Mouse (Mus musculus) small intestine, adult 2 months (tissue): ENCODE data around the gene Nfatc2ip. TPM values are rescaled to one million over a fixed set of nuclear protein-coding genes. Genes with fewer than 3 reads are reported as not detected.
"Not testable (repeated sequence)": the region's sequence is repeated elsewhere in the genome, so short reads cannot be mapped to it uniquely, and the experiment has no call there.

ENCODE experiments used
- H3K27ac ChIP-seq: fragments of 200-500 bp; 2 replicates; pipeline ENCODE4 v1.5.1; 2012; ENCODE audit warnings: low read depth, low read length, control low read depth, inconsistent platforms; ENCODE audit not compliant: insufficient read depth
- H3K27me3 ChIP-seq: fragments of 200-500 bp; 2 replicates; pipeline ENCODE4 v1.6.1; 2012; ENCODE audit warnings: mild to moderate bottlenecking, moderate library complexity, low read length, inconsistent platforms; ENCODE audit not compliant: control insufficient read depth, insufficient read depth
- H3K36me3 ChIP-seq: fragments of 200-500 bp; 2 replicates; pipeline ENCODE4 v1.6.1; 2012; ENCODE audit warnings: mild to moderate bottlenecking, low read length, control low read depth, inconsistent platforms; ENCODE audit not compliant: control insufficient read depth, insufficient read depth
- H3K4me1 ChIP-seq: fragments of 200-500 bp; 2 replicates; pipeline ENCODE4 v1.6.1; 2012; ENCODE audit warnings: low read length, inconsistent platforms, mixed read lengths; ENCODE audit not compliant: control insufficient read depth, insufficient read depth, insufficient read length
- H3K4me3 ChIP-seq: fragments of 200-500 bp; 2 replicates; pipeline ENCODE4 v1.5.1; 2012; ENCODE audit warnings: low read depth, mild to moderate bottlenecking, control low read depth, inconsistent platforms, low read length, moderate library complexity
- CTCF ChIP-seq: fragments of 200-500 bp; IDR thresholded peaks from 2 replicates; pipeline ENCODE4 v1.5.1; 2012; ENCODE audit warnings: low read depth, mild to moderate bottlenecking, control low read depth, inconsistent platforms, low read length, moderate library complexity, mixed read lengths; ENCODE audit not compliant: insufficient replicate concordance, insufficient read length; ENCODE audit errors: extremely low read depth
- POLR2A ChIP-seq: fragments of 200-500 bp; IDR thresholded peaks from 2 replicates; pipeline ENCODE4 v1.6.1; 2012; ENCODE audit warnings: low read depth, mild to moderate bottlenecking, control low read depth, inconsistent platforms, low read length, moderate library complexity
- WGBS: fragments of 180-500 bp; shearing (Covaris S2); methylation state at CpG from one replicate; pipeline ENCODE4 v1.1.7; 2018; 5-methylcytosine and 5-hydroxymethylcytosine counted together
- polyA plus RNA-seq: library from polyadenylated mRNA; depleted of rRNA; stranded (reverse); fragments of >200 nt; gene quantifications from 2 replicates; pipeline ENCODE4 v1.2.3, GENCODE M21; 2012

Nfatc2ip gene
- polyA plus RNA-seq, 1 experiment: 5.2 TPM

- 85% methylated on average over 4 of the region's 4 CpGs for WGBS
- Histone ChIP-seq H3K4me3 (no peak overlapping the region), H3K4me1 (no peaks in the 10 kb centered on the region), H3K36me3 (no peaks in the 10 kb centered on the region), H3K27ac (no peak overlapping the region), H3K27me3 (no peaks in the 10 kb centered on the region)
- TF ChIP-seq CTCF (no peak), POLR2A (no peak)
Measured at GRCm38 (mm10) chr7:126411061-126411460, 14.5 kb upstream of the Nfatc2ip start.

- no peak for TF ChIP-seq POLR2A
- TF ChIP-seq CTCF: no peak
- H3K27ac ChIP-seq: no peak overlapping the region
- 79% methylated on average over 2 of the region's 2 CpGs for WGBS
- no peak overlapping the region for H3K4me3 ChIP-seq
- H3K27me3 ChIP-seq: no peaks in the 10 kb centered on the region
- no peaks in the 10 kb centered on the region for H3K4me1 ChIP-seq
- no peaks in the 10 kb centered on the region for H3K36me3 ChIP-seq
Measured at GRCm38 (mm10) chr7:126408686-126409085, 12.1 kb upstream of the Nfatc2ip start.

- 77% methylated on average over 8 of the region's 8 CpGs for WGBS
- not testable (repeated sequence) for H3K36me3 ChIP-seq, H3K27me3 ChIP-seq, H3K4me3 ChIP-seq, H3K27ac ChIP-seq, H3K4me1 ChIP-seq
Measured at GRCm38 (mm10) chr7:126402518-126402917, 6.0 kb upstream of the Nfatc2ip start.

DNA sequence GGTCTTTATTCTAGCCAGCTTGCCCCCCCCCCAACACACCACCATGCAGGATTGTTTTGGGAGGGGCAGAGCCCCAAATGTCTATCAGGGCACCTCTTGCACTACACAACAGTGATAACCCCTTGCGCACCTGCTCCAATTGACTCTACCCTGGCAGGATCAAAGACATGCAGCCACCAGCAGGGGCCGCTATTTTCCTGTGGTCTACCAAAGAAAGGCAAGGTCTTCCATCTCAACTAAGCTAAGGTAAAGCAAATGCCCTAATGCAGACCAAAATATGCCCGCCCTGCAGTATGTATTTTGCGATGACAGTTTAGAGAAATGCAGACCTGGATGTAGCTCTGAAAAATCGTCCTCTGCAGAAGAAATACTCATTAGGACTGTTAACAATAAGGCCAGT, 3.0 kb upstream of the Nfatc2ip start:
- 3% methylated on average over 5 of the region's 5 CpGs for WGBS
- no peaks in the 10 kb centered on the region for H3K4me1 ChIP-seq
- H3K27me3 ChIP-seq: no peaks in the 10 kb centered on the region
- no peak overlapping the region for H3K4me3 ChIP-seq
- TF ChIP-seq POLR2A: no peak
- TF ChIP-seq CTCF: peak; percentile 82; the same call in 1 of the 2 replicates
- no peak overlapping the region for H3K27ac ChIP-seq
- H3K36me3 ChIP-seq: no peaks in the 10 kb centered on the region

DNA sequence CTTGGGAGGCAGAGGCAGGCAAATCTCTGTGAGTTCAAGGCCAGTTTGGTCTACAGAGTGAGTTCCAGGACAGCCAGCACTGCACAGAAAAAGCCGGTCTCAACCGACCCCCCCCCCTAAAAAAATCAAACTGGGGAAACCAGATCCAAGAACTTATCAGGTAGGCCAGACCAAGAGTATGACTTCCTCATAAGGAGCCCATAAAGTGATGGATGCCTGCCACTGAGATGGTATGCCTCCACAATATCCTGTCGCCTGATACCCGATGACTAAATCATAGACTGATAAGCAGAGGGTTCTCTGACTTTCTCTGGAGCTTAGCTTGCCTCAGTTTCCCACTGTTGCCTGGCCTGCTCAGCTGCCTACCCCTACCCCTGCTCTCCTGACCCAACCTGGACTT, 1.3 kb upstream of the Nfatc2ip start:
- no peak overlapping the region for H3K27ac ChIP-seq
- TF ChIP-seq POLR2A: no peak
- no peak for TF ChIP-seq CTCF

DNA sequence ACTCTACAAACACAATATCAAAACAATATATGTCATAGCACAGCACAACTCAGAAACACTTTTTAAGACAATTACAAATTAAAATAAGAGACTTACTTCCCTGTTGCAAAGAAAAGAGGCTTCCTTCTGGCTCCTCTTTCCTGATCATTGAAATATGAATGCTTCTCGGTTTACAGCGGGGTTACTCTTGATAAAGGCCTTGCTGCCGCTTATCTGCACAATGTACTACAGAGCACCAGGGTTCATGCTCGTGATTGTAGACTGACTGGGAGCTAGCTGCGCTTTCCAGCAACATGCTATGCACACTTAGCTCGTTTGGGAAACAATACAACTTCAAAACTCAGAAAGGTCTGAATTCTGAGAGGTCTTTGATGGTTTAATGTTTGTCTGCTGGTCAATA, 684 bp upstream of the Nfatc2ip start:
- no peak overlapping the region for H3K27ac ChIP-seq
- WGBS: 34% methylated on average over 6 of the region's 6 CpGs

More for the DNA sequence above, 1.3 kb upstream of the Nfatc2ip start:
- Histone ChIP-seq H3K36me3 (no peaks in the 10 kb centered on the region), H3K27me3 (no peaks in the 10 kb centered on the region), H3K4me1 (no peaks in the 10 kb centered on the region), H3K4me3 (no peak overlapping the region)
- 64% methylated on average over 4 of the region's 4 CpGs for WGBS

GRCm38 (mm10) chr7:126392086-126392884, 4.3 kb downstream of the Nfatc2ip start:
- H3K36me3 ChIP-seq: peaks cover 15% of the 10 kb centered on the region
- H3K27ac ChIP-seq, H3K4me1 ChIP-seq, H3K4me3 ChIP-seq, H3K27me3 ChIP-seq: not testable (repeated sequence)
- WGBS: 72% methylated on average over 7 of the region's 7 CpGs

More for the DNA sequence above, 684 bp upstream of the Nfatc2ip start:
- Histone ChIP-seq H3K4me1 (no peaks in the 10 kb centered on the region), H3K4me3 (no peak overlapping the region), H3K27me3 (no peaks in the 10 kb centered on the region), H3K36me3 (no peaks in the 10 kb centered on the region)
- TF ChIP-seq POLR2A (no peak), CTCF (no peak)
